Mouse (Mus musculus): Measurements from ENCODE around the gene Ttc23l. TPM values are rescaled to one million over a fixed set of nuclear protein-coding genes. Genes with fewer than 3 reads are reported as not detected.

Ttc23l gene
- not detected in 2 replicates for polyA plus RNA-seq (2015; fragmentation: Nextera tagmentation; extraction: Ambion mirVana)

DNA sequence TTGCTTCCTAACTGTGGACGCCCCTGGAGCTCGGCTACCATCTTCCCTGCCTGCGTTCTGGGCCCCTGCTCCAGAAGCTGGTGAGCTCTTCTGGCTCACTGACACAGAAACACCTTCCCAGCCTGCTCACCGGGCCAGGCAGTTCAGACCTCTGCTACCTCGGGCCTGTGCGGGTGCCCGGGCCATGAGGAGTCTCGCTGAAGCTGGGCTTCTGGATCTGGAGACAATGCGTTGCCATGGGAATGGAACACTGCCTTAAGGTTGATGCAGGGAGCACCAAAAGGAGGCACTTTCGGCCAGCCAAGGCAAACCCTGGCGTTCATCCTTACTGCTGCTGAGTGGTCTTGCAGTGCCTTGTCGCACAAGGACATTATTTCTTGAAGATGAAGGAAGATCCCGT is at the start of gene Ttc23l:
TSS of gene Ttc23l (minus strand) at position 204 of the 400 bp plus-strand sequence.
- H3K27me3 ChIP-seq: no peaks in the 10 kb centered on the region
- no peaks in the 10 kb centered on the region for H3K36me3 ChIP-seq
- no peak within 1 kb of the TSS for H3K4me2 ChIP-seq (replicated peaks)
- no peak for ATAC-seq
- H3K9ac ChIP-seq (replicated peaks): no peak within 1 kb of the TSS
- H3K4me1 ChIP-seq (replicated peaks): no peaks in the 10 kb centered on the region
- H3K9me3 ChIP-seq: no peaks in the 10 kb centered on the region
- H3K27ac ChIP-seq: no peak within 1 kb of the TSS
- H3K4me3 ChIP-seq (replicated peaks): no peak within 1 kb of the TSS
- 81% methylated on average over 13 of the region's 13 CpGs for WGBS

DNA sequence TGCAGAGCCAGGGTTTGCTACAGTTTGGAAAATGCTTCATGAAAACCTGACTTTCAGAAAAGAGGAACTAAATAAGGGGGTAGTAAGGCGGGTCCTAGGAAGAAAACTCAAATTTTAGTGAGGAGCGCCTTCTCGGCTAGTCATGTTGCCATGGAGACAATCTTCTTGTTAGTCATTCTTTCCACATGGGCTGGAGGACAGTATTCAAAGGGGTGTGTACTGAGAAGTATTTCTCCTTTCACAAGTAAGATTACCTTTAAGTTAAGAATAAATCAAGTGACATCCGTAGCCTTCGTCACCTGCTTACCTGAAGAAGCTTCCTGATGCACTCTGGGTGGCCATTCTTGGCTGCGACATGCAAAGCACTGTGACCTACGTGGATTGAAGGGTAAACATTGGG is 40.9 kb upstream of the Ttc23l start:
- H3K9me3 ChIP-seq: 0 out of 2 replicates have a peak, but pooled peaks cover 6% of the 10 kb centered on the region
- H3K4me2 ChIP-seq (replicated peaks): no peak overlapping the region
- H3K27me3 ChIP-seq: no peaks in the 10 kb centered on the region
- ATAC-seq: no peak
- no peak overlapping the region for H3K4me3 ChIP-seq (replicated peaks)
- H3K27ac ChIP-seq: no peak overlapping the region
- 0 out of 2 replicates have a peak, but pooled peaks cover 5% of the 10 kb centered on the region for H3K4me1 ChIP-seq (replicated peaks)
- no peak overlapping the region for H3K9ac ChIP-seq (replicated peaks)
- H3K36me3 ChIP-seq: peaks cover 12% of the 10 kb centered on the region
- WGBS: 78% methylated on average over 7 of the region's 7 CpGs

DNA sequence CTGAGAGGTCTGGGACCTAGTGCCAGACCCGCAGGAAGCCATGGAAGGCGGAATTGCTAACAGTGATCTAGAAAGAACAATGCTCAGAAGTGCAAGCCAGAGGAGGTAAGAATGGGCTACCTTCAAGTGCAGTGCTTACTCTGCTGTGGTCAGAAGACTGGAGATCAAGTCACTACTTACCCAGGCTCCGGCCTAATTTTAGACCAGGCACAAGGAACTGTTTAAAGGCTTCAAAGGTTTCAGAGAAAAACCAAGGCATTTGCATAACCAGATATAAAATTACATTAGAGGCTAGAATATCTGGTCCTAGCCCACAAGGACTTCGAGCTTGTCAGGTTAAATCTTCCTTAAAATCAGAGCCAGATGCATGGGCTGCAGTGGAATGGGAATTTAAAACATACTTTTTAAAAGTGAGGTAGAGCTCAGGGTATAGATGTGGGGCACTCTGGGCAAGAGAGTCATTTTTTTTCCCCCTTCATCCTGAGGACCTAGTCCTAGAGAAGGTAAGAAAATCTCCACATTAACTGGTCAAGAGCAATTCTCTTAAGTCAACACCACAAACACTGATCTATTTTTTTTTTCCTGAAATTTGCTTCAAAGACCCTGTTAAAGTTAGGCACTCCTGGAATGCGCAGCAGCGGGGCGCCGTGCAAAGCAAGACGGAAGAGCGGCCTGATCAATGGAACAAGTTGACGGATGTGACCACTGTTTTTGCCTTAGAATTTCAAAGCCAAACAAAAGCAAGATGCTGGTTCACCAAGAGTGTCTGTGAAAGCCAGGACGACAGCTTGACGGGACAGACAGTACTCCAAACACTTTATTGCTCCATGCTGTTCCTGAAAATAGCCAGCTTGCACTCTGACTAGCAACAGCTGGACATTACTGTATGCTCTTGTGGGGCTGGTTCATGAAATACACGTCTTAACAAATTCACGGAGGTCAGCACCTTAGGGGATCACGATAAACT is 40.1 kb upstream of the Ttc23l start:
- Histone ChIP-seq H3K9me3 (no peaks in the 10 kb centered on the region), H3K27ac (no peak overlapping the region), H3K9ac (replicated peaks) (no peak overlapping the region), H3K36me3 (peaks cover 7% of the 10 kb centered on the region; the same call in 1 of the 2 replicates), H3K4me2 (replicated peaks) (no peak overlapping the region), H3K27me3 (no peaks in the 10 kb centered on the region), H3K4me1 (replicated peaks) (0 out of 2 replicates have a peak, but pooled peaks cover 5% of the 10 kb centered on the region), H3K4me3 (replicated peaks) (no peak overlapping the region)
- WGBS: 73% methylated on average over 16 of the region's 16 CpGs
- no peak for ATAC-seq

DNA sequence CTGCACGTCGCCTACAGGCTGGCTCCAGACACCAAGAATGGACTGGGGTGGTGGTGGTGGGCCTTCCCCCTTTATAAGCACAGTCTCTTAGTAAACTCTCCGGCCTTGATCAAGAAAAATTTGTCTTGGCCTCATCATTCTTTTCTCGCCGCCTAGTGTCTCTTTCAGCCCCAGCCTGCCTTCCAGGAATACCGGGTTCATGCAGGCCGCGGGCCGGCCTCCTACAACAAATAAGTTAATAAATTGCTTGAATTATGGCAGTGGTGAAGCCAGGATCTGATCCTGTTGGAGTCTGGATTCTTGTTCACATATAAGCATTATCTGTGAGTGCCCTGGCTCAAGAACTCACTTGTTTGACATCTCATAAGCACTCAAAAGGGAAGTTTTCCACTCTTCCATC is 38.4 kb upstream of the Ttc23l start:
- WGBS: 97% methylated on average over 9 of the region's 9 CpGs
- Histone ChIP-seq H3K4me1 (replicated peaks) (0 out of 2 replicates have a peak, but pooled peaks cover 5% of the 10 kb centered on the region), H3K4me3 (replicated peaks) (no peak overlapping the region), H3K9ac (replicated peaks) (no peak overlapping the region), H3K27me3 (no peaks in the 10 kb centered on the region), H3K4me2 (replicated peaks) (no peak overlapping the region), H3K36me3 (peaks cover 7% of the 10 kb centered on the region; the same call in 1 of the 2 replicates), H3K27ac (no peak overlapping the region), H3K9me3 (no peaks in the 10 kb centered on the region)
- ATAC-seq: no peak

DNA sequence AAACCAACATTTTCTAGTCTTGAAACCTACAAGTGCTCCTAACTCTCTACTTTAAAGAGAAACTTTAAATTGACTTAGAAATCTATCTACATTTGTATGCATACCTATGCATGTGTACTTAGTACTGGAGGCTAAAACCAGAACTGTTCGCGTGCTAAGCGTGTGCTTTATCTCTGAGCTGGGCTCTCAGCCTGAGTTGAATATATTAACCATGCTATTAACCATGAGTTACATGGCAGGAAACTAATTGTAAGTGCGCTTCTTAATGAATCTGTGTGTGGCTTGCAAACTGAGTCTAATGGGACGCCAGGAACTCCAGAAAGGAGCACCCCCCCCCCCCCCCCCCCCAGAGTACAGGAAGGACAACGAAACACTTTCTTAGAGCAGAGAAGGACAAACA is 36.9 kb upstream of the Ttc23l start:
- no peak overlapping the region for H3K4me3 ChIP-seq (replicated peaks)
- no peak overlapping the region for H3K9ac ChIP-seq (replicated peaks)
- ATAC-seq: no peak
- H3K36me3 ChIP-seq: peaks cover 7% of the 10 kb centered on the region; the same call in 1 of the 2 replicates
- H3K27ac ChIP-seq: no peak overlapping the region
- no peaks in the 10 kb centered on the region for H3K27me3 ChIP-seq
- no peaks in the 10 kb centered on the region for H3K9me3 ChIP-seq
- WGBS: 81% methylated on average over 6 of the region's 6 CpGs
- 0 out of 2 replicates have a peak, but pooled peaks cover 5% of the 10 kb centered on the region for H3K4me1 ChIP-seq (replicated peaks)
- H3K4me2 ChIP-seq (replicated peaks): no peak overlapping the region

DNA sequence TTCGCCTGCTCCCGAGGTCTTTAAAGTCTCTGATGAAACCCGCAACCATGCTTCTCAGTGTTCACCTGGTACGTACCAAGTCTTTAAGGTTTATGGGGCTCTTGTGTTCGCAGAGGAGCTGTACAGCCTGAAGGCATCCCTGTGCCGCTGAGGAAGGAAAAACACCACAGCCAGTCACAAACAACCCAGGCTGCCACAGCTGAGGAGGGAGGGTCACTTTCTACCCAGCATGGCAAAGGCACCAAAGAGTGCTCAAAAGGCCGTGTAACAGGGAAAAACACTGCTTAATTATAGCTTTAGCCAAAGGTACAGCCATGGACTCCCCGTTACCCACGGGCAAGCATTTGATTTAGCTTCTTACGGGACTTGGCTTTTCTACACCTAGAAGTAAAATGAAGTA is 36.4 kb upstream of the Ttc23l start:
- Histone ChIP-seq H3K9ac (replicated peaks) (no peak overlapping the region), H3K4me2 (replicated peaks) (no peak overlapping the region), H3K4me3 (replicated peaks) (no peak overlapping the region), H3K4me1 (replicated peaks) (0 out of 2 replicates have a peak, but pooled peaks cover 5% of the 10 kb centered on the region), H3K36me3 (peaks cover 7% of the 10 kb centered on the region; the same call in 1 of the 2 replicates), H3K9me3 (no peaks in the 10 kb centered on the region), H3K27ac (no peak overlapping the region), H3K27me3 (no peaks in the 10 kb centered on the region)
- ATAC-seq: no peak
- 87% methylated on average over 10 of the region's 10 CpGs for WGBS

DNA sequence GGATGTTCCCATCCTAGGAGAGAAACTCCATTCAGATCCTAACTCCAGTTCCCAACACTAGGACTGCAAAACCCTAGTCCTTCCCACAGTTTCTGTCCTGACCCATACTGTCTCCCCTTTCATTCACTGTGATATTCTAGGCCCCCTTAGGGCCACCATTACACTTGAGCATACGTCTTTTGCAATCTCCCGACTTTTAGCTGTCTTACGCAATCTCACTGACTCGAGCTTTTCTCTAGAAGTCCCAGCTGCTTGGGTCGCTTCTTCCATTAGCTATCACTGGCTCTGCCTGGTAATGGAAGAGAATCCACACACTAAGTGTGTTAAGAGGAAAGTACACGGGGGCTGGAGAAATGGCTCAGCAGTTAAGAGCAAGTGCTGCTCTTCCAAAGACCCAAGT is 34.6 kb upstream of the Ttc23l start:
- Histone ChIP-seq H3K27me3 (no peaks in the 10 kb centered on the region), H3K36me3 (peaks cover 20% of the 10 kb centered on the region; the same call in 1 of the 2 replicates), H3K4me3 (replicated peaks) (no peak overlapping the region), H3K9me3 (no peaks in the 10 kb centered on the region), H3K27ac (no peak overlapping the region), H3K9ac (replicated peaks) (no peak overlapping the region), H3K4me2 (replicated peaks) (no peak overlapping the region), H3K4me1 (replicated peaks) (no peaks in the 10 kb centered on the region)
- WGBS: 94% methylated on average over 6 of the region's 6 CpGs
- no peak for ATAC-seq

DNA sequence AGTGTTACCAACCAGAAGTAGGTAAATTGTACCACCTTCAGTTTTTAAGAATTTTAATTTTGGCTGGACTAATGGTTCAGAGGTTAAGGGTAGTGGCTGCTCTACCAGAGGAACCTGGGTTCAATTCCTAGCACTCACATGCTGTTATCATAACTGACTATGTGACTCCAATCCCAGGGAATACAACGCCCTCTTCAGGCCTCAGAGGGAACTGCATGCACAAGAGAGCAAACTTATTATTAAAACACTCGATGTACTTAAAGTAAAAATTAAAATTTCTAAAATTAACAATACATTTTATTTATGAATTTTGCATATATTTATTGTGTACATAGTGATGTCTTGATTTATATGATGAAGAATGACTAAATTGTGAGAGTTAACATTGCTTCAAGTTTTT is 28.1 kb upstream of the Ttc23l start:
- ATAC-seq: no peak
- Histone ChIP-seq H3K36me3 (peaks cover 15% of the 10 kb centered on the region; the same call in 1 of the 2 replicates), H3K4me1 (replicated peaks) (no peaks in the 10 kb centered on the region), H3K27ac (no peak overlapping the region), H3K9ac (replicated peaks) (no peak overlapping the region), H3K4me3 (replicated peaks) (no peak overlapping the region), H3K27me3 (no peaks in the 10 kb centered on the region), H3K4me2 (replicated peaks) (no peak overlapping the region), H3K9me3 (no peaks in the 10 kb centered on the region)
- 88% methylated on average over 2 of the region's 2 CpGs for WGBS

DNA sequence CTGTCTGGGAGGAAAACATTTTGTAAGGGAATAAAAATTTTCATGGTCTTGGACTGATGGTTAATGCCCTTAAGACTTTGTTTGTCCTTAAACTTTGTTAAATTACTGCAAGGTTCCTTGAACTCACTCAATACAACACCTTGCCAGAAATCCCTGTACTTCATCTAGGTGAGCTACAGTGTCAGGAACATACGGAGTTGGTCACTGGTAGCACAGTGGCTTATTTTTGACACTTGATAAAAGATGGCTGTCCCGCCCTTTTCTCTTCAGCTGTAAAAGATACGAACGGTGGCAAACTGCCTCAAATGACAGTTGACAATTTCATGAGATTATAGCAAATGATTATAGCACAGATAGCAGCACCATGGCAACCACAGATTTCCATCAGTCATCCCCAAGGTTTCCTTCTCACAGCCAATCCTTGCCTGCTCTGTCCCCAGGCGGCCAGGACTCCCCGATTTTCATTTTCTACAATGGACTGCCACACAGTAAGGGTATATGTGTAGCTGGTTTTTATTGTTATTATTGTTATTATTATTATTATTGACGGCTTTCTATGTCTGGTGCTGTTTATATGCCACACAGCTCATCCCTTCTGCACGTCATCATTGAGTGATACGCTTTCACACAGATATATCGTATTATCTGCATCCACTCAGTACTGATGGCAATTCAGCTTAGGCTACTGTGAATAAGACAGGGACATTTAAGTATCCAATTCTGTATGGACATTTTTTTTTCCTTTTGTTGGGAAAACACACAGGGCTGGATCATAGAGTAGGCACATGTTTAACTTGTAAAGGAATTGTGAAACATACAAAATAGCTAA is 26.1 kb upstream of the Ttc23l start:
- no peaks in the 10 kb centered on the region for H3K27me3 ChIP-seq
- H3K36me3 ChIP-seq: peaks cover 13% of the 10 kb centered on the region; the same call in 1 of the 2 replicates
- no peak overlapping the region for H3K27ac ChIP-seq
- no peak overlapping the region for H3K4me3 ChIP-seq (replicated peaks)
- WGBS: 74% methylated on average over 10 of the region's 10 CpGs
- peak; percentile 82 for ATAC-seq
- no peaks in the 10 kb centered on the region for H3K9me3 ChIP-seq
- no peak overlapping the region for H3K4me2 ChIP-seq (replicated peaks)
- H3K9ac ChIP-seq (replicated peaks): no peak overlapping the region
- no peaks in the 10 kb centered on the region for H3K4me1 ChIP-seq (replicated peaks)

DNA sequence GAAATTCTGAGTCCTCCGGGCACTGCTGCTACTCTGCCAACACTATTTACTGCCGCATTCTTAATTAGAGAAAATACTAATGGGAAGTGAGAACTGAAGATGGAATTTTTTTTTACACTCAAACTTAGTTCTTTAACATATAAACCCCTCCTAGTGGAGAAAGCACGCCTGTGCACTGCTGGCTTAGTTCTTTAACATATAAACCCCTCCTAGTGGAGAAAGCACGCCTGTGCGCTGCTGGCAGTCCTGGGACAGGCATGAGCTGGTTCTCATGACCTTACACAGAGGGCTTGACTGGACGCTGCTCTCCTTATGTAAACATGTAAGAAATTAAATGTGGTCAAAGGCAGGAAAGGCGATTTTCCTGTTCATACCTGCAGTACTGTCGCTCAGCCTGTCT is 24.9 kb upstream of the Ttc23l start:
- H3K4me2 ChIP-seq (replicated peaks): no peak overlapping the region
- H3K27me3 ChIP-seq: no peaks in the 10 kb centered on the region
- H3K27ac ChIP-seq: no peak overlapping the region
- H3K9ac ChIP-seq (replicated peaks): no peak overlapping the region
- H3K9me3 ChIP-seq: no peaks in the 10 kb centered on the region
- WGBS: 61% methylated on average over 8 of the region's 8 CpGs
- no peak overlapping the region for H3K4me3 ChIP-seq (replicated peaks)
- H3K36me3 ChIP-seq: peaks cover 8% of the 10 kb centered on the region; the same call in 1 of the 2 replicates
- ATAC-seq: peak; percentile 89
- H3K4me1 ChIP-seq (replicated peaks): no peaks in the 10 kb centered on the region

DNA sequence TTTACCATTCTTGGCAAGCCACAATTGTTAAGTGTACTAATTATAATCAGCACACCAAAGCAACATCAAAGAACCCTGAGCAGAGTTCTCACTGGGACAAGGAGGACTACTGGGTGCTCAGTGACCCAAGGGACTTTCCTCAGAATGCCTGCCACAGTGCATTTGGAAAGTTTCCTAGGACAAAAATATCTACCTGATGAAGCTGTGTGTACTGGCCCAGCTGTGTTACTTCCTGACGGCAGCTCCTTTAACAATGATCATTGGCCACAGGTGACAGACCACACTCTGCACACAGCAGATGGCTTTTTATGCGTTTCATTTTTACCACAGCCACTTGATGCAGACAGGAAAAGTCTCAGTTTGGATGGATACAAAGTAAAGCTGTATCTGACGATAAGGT is 20.7 kb upstream of the Ttc23l start:
- H3K36me3 ChIP-seq: peaks cover 38% of the 10 kb centered on the region
- H3K27ac ChIP-seq: no peak overlapping the region
- WGBS: 92% methylated on average over 3 of the region's 3 CpGs
- no peak overlapping the region for H3K4me3 ChIP-seq (replicated peaks)
- no peaks in the 10 kb centered on the region for H3K9me3 ChIP-seq
- no peaks in the 10 kb centered on the region for H3K27me3 ChIP-seq
- no peaks in the 10 kb centered on the region for H3K4me1 ChIP-seq (replicated peaks)
- H3K9ac ChIP-seq (replicated peaks): no peak overlapping the region
- no peak for ATAC-seq
- no peak overlapping the region for H3K4me2 ChIP-seq (replicated peaks)

DNA sequence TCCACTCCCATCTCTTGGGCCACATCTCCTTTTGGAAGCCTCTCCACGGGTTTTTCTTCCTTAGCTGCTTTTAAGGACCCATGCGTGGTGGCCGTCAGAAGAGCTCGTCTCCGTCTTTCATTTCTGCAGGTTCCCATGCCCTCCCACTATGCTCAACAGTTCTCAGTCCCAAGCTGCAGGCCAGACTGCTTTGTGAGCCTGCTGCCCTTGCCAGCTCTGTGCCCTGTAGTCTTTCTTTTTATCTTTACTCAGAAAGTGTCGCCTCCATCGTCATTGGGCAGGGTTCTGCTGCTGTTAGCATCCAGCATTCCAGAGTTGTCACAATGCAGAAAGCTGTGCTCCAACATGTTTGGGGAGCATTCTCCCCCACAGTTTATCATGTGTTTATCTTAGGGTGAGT is 8.0 kb upstream of the Ttc23l start:
- H3K4me1 ChIP-seq (replicated peaks): no peaks in the 10 kb centered on the region
- H3K4me2 ChIP-seq (replicated peaks): no peak overlapping the region
- H3K9me3 ChIP-seq: no peaks in the 10 kb centered on the region
- no peaks in the 10 kb centered on the region for H3K27me3 ChIP-seq
- no peak overlapping the region for H3K4me3 ChIP-seq (replicated peaks)
- H3K27ac ChIP-seq: no peak overlapping the region
- WGBS: 89% methylated on average over 7 of the region's 7 CpGs
- no peak overlapping the region for H3K9ac ChIP-seq (replicated peaks)
- no peak for ATAC-seq
- peaks cover 36% of the 10 kb centered on the region for H3K36me3 ChIP-seq

Measured in midbrain, embryonic 13.5 days (tissue).